Mouse (Mus musculus) embryonic stem cell, embryonic (primary cell): ENCODE results near the gene Fgfr2.

Source experiments
- CTCF ChIA-PET, 4 experiments: fragments of 300-600 bp in 2 of 4; fragments of 350-600 bp in 2 of 4; sonication (Branson Sonifier 250); formaldehyde crosslinking; loops; one replicate each; lab custom pipeline; 2022; ENCODE audit warnings: inconsistent platforms in 2 of 4; lab: Charles Lee
- POLR2A ChIA-PET, 4 experiments: fragments of 300-600 bp in 2 of 4; fragments of 350-600 bp in 2 of 4; sonication (Branson Sonifier 250); formaldehyde crosslinking; loops; one replicate each; lab custom pipeline; 2022; ENCODE audit warnings: antibody characterized with exemption in 4 of 4, inconsistent platforms in 1 of 4; lab: Charles Lee

The Fgfr2 gene

GRCm38 (mm10) chr7:130519096-130520048 is 2603.8 kb downstream of the Fgfr2 start:
- ChIA-PET CTCF (interaction anchor here in 3 of 4 experiments (0.6 to 1.4 kb wide), 4 partner anchors 13 to 138 kb away, joined by 3 to 14 read pairs (median 4); no protein-coding TSS in a partner anchor), POLR2A (interaction anchor here (0.6 to 9.0 kb wide), 18 partner anchors 8 to 449 kb away, joined by 3 to 112 read pairs (median 4); partner anchors contain the start of gene Tacc2 (in 1 of the 4))

- POLR2A ChIA-PET = interaction anchor here in 3 of 4 experiments (0.7 to 9.0 kb wide), 11 partner anchors 9 to 265 kb away, joined by 3 to 112 read pairs (median 5); partner anchors contain the start of gene Tacc2 (in 1 of the 3)
- CTCF ChIA-PET = no interaction called here
Observed at GRCm38 (mm10) chr7:130518213-130519095, 2604.7 kb downstream of the Fgfr2 start.

- CTCF ChIA-PET = no interaction called here
- POLR2A ChIA-PET = interaction anchor here in 1 of 4 experiments (0.6 to 2.2 kb wide), 5 partner anchors 10 to 27 kb away, joined by 3 to 8 read pairs (median 4); partner anchors contain the start of gene Ate1
Observed at GRCm38 (mm10) chr7:130510243-130510642, 2612.9 kb downstream of the Fgfr2 start.

GRCm38 (mm10) chr7:130503006-130503405 is 2620.1 kb downstream of the Fgfr2 start:
- ChIA-PET CTCF (no interaction called here), POLR2A (interaction anchor here in 1 of 4 experiments (1.4 kb wide), 1 partner anchor 15 kb away, joined by 3 read pairs; no protein-coding TSS in a partner anchor)

- CTCF ChIA-PET = no interaction called here
Observed at GRCm38 (mm10) chr7:130501499-130501898, 2621.7 kb downstream of the Fgfr2 start.

GRCm38 (mm10) chr7:130493346-130493745 is 2629.8 kb downstream of the Fgfr2 start:
- ChIA-PET CTCF (no interaction called here), POLR2A (interaction anchor here in 2 of 4 experiments (0.6 to 3.1 kb wide), 6 partner anchors 16 to 858 kb away, joined by 3 to 8 read pairs (median 4); no protein-coding TSS in a partner anchor)

More at GRCm38 (mm10) chr7:130501499-130501898, 2621.7 kb downstream of the Fgfr2 start:
- POLR2A ChIA-PET = interaction anchor here in 1 of 4 experiments (0.7 to 1.1 kb wide), 2 partner anchors 15 to 213 kb away, joined by 3 read pairs; no protein-coding TSS in a partner anchor

- POLR2A ChIA-PET = interaction anchor here in 2 of 4 experiments (0.6 kb wide), 2 partner anchors 98 to 871 kb away, joined by 3 to 4 read pairs; no protein-coding TSS in a partner anchor
- CTCF ChIA-PET = interaction anchor here in 1 of 4 experiments (0.7 kb wide), 1 partner anchor 840 kb away, joined by 5 read pairs; no protein-coding TSS in a partner anchor
Observed at GRCm38 (mm10) chr7:130492026-130492425, 2631.1 kb downstream of the Fgfr2 start.

GRCm38 (mm10) chr7:130479003-130479402 is 2644.1 kb downstream of the Fgfr2 start:
- CTCF ChIA-PET = interaction anchor here (0.6 to 1.9 kb wide), 5 partner anchors 18 to 80 kb away, joined by 3 to 7 read pairs (median 3); no protein-coding TSS in a partner anchor
- POLR2A ChIA-PET = interaction anchor here in 2 of 4 experiments (0.6 kb wide), 2 partner anchors 15 to 209 kb away, joined by 3 read pairs; no protein-coding TSS in a partner anchor

- ChIA-PET CTCF (interaction anchor here in 3 of 4 experiments (0.6 to 1.6 kb wide), 8 partner anchors 9 to 822 kb away, joined by 3 to 5 read pairs (median 3); no protein-coding TSS in a partner anchor), POLR2A (interaction anchor here in 1 of 4 experiments (0.6 to 3.0 kb wide), 4 partner anchors 18 to 76 kb away, joined by 3 to 11 read pairs (median 6); no protein-coding TSS in a partner anchor)
Observed at GRCm38 (mm10) chr7:130475970-130476369, 2647.2 kb downstream of the Fgfr2 start.

GRCm38 (mm10) chr7:130473881-130474280 is 2649.3 kb downstream of the Fgfr2 start:
- ChIA-PET CTCF (interaction anchor here in 1 of 4 experiments (0.9 kb wide), 1 partner anchor 288 kb away, joined by 4 read pairs; no protein-coding TSS in a partner anchor), POLR2A (interaction anchor here in 1 of 4 experiments (1.0 kb wide), 1 partner anchor 47 kb away, joined by 3 read pairs; no protein-coding TSS in a partner anchor)

GRCm38 (mm10) chr7:130472683-130473082 is 2650.5 kb downstream of the Fgfr2 start:
- CTCF ChIA-PET = interaction anchor here in 1 of 4 experiments (0.5 kb wide), 1 partner anchor 148 kb away, joined by 3 read pairs; no protein-coding TSS in a partner anchor

GRCm38 (mm10) chr7:130471045-130471444 is 2652.1 kb downstream of the Fgfr2 start:
- ChIA-PET POLR2A (no interaction called here), CTCF (interaction anchor here in 2 of 4 experiments (0.5 to 0.7 kb wide), 2 partner anchors 76 to 134 kb away, joined by 3 read pairs; no protein-coding TSS in a partner anchor)

More at GRCm38 (mm10) chr7:130472683-130473082, 2650.5 kb downstream of the Fgfr2 start:
- POLR2A ChIA-PET = interaction anchor here in 2 of 4 experiments (0.6 to 1.3 kb wide), 2 partner anchors 13 to 15 kb away, joined by 3 to 4 read pairs; no protein-coding TSS in a partner anchor

GRCm38 (mm10) chr7:130455587-130456246 is 2667.4 kb downstream of the Fgfr2 start:
- POLR2A ChIA-PET = interaction anchor here in 2 of 4 experiments (1.0 to 1.2 kb wide), 2 partner anchors 45 to 191 kb away, joined by 3 read pairs; no protein-coding TSS in a partner anchor
- CTCF ChIA-PET = no interaction called here

GRCm38 (mm10) chr7:130454226-130454625 is 2668.9 kb downstream of the Fgfr2 start:
- ChIA-PET POLR2A (interaction anchor here in 1 of 4 experiments (0.8 to 1.9 kb wide), 2 partner anchors 13 to 17 kb away, joined by 3 to 4 read pairs; no protein-coding TSS in a partner anchor), CTCF (no interaction called here)

- ChIA-PET POLR2A (no interaction called here), CTCF (no interaction called here)
Observed at GRCm38 (mm10) chr7:130435776-130436175, 2687.4 kb downstream of the Fgfr2 start.

- POLR2A ChIA-PET = no interaction called here
- CTCF ChIA-PET = interaction anchor here in 1 of 4 experiments (0.7 kb wide), 1 partner anchor 789 kb away, joined by 3 read pairs; no protein-coding TSS in a partner anchor
Observed at GRCm38 (mm10) chr7:130432141-130432540, 2691.0 kb downstream of the Fgfr2 start.
